Mouse (Mus musculus) myocyte (in vitro differentiated cells): ENCODE results near the gene Insm2.

Experiments
- CEBPB ChIP-seq: IDR thresholded peaks from 2 replicates; pipeline ENCODE4 v1.6.1; 2011; ENCODE audit warnings: mild to moderate bottlenecking, moderate library complexity; ENCODE audit not compliant: poor library complexity, insufficient read depth, severe bottlenecking
- E2F4 ChIP-seq: IDR thresholded peaks from one replicate; pipeline ENCODE4 v1.6.1; 2011; ENCODE audit warnings: mild to moderate bottlenecking, control low read depth, moderate library complexity; ENCODE audit not compliant: insufficient read depth
- MAX ChIP-seq: IDR thresholded peaks from one replicate; pipeline ENCODE4 v1.6.1; 2011; ENCODE audit warnings: low read depth, mild to moderate bottlenecking, control low read depth
- MYOD1 ChIP-seq, 3 experiments: IDR thresholded peaks; one replicate each; pipeline ENCODE4 v1.6.1; 2011; ENCODE audit warnings: control low read depth in 2 of 3, low read depth in 2 of 3, mild to moderate bottlenecking in 2 of 3, moderate library complexity in 1 of 3; ENCODE audit not compliant: insufficient read length in 2 of 3, control insufficient read depth in 1 of 3
- MYOG ChIP-seq, 3 experiments: IDR thresholded peaks; one replicate each; pipeline ENCODE4 v1.6.1; 2011; ENCODE audit warnings: control low read depth in 2 of 3, low read depth in 2 of 3, mild to moderate bottlenecking in 2 of 3; ENCODE audit not compliant: insufficient read length in 2 of 3, control insufficient read depth in 1 of 3, insufficient read depth in 1 of 3
- POLR2A ChIP-seq: IDR thresholded peaks from one replicate; pipeline ENCODE4 v1.6.1; 2011; ENCODE audit warnings: low read depth, mild to moderate bottlenecking, control low read depth, moderate library complexity; ENCODE audit not compliant: insufficient read length
- TCF12 ChIP-seq: IDR thresholded peaks from one replicate; pipeline ENCODE4 v1.6.1; 2011; ENCODE audit warnings: mild to moderate bottlenecking, control low read depth; ENCODE audit not compliant: poor library complexity, insufficient read depth, severe bottlenecking
- TCF3 ChIP-seq: IDR thresholded peaks from one replicate; pipeline ENCODE4 v1.6.1; 2011; ENCODE audit warnings: low read depth, control low read depth; ENCODE audit not compliant: insufficient read length
- USF1 ChIP-seq: IDR thresholded peaks from one replicate; pipeline ENCODE4 v1.6.1; 2011; ENCODE audit warnings: low read depth, mild to moderate bottlenecking, control low read depth, moderate library complexity

- TF ChIP-seq TCF12 (no peak), POLR2A (no peak), MAX (no peak), MYOG (IDR thresholded peaks at IDR 0.05; ENCODE audit: control insufficient read depth in 1 of 3, insufficient read depth in 1 of 3, insufficient read length in 2 of 3, low read depth in 2 of 3) (no peak), MYOD1 (IDR thresholded peaks at IDR 0.05; ENCODE audit: control insufficient read depth in 1 of 3, insufficient read length in 2 of 3, low read depth in 2 of 3) (no peak), TCF3 (no peak), E2F4 (no peak), USF1 (no peak), CEBPB (no peak)
Observed at GRCm38 (mm10) chr12:55600503-55600994, 1.3 kb downstream of the Insm2 start.
